Mouse (Mus musculus) olfactory bulb, adult 2 months (tissue): ENCODE measurements around the gene Ryk. TPM values are rescaled to one million over a fixed set of nuclear protein-coding genes. Genes with fewer than 3 reads are reported as not detected.

Experiments used
- H3K27ac ChIP-seq: fragments of 200-500 bp; 2 replicates; pipeline ENCODE4 v1.5.1; 2012; ENCODE audit warnings: low read depth, low read length; ENCODE audit not compliant: insufficient read depth
- H3K4me1 ChIP-seq: fragments of 200-500 bp; 2 replicates; pipeline ENCODE4 v1.6.1; 2012; ENCODE audit warnings: low read length; ENCODE audit not compliant: control insufficient read depth, insufficient read depth
- H3K4me3 ChIP-seq: fragments of 200-500 bp; 2 replicates; pipeline ENCODE4 v1.5.1; 2012; ENCODE audit warnings: mild to moderate bottlenecking, low read depth, low read length, moderate library complexity; ENCODE audit not compliant: insufficient read depth
- CTCF ChIP-seq: fragments of 200-500 bp; IDR thresholded peaks from 2 replicates; pipeline ENCODE4 v1.5.1; 2012; ENCODE audit warnings: low read depth, mild to moderate bottlenecking, low read length, moderate library complexity; ENCODE audit not compliant: insufficient read depth
- POLR2A ChIP-seq: fragments of 200-500 bp; IDR thresholded peaks from 2 replicates; pipeline ENCODE4 v1.6.1; 2012; ENCODE audit warnings: mild to moderate bottlenecking, low read depth, low read length, moderate library complexity; ENCODE audit not compliant: insufficient read depth
- WGBS: fragments of 180-500 bp; shearing (Covaris S2); methylation state at CpG from one replicate; pipeline ENCODE4 v1.1.7; 2018; 5-methylcytosine and 5-hydroxymethylcytosine counted together
- polyA plus RNA-seq: library from polyadenylated mRNA; stranded (reverse); fragments of >200 nt; gene quantifications from 2 replicates; pipeline ENCODE4 v1.2.4, GENCODE M21; 2012; ENCODE audit warnings: low replicate concordance; ENCODE audit not compliant: missing spikeins, insufficient read depth, insufficient read length

Gene Ryk
- polyA plus RNA-seq, 1 experiment: not detected

DNA sequence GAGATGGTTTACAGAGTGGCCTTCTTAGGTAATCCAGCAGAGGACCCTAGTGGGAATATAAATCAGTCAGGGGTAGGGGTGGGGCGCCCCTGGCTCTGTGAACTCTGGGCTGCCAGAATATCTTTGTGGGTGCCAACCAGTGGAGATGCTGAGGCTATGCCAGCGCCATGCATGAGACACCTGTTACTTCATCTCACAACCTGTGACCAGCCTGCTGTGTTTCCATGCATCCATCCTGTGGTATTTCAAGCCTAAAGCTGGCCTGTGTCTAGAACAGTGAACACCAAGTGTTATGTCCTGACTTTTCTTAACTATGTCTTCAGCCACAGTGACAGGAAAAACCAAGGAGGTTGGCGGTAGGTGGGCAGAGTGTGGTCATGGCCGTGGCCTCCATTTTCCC lies 3.2 kb upstream of the Ryk start:
- H3K27ac ChIP-seq: no peak overlapping the region
- TF ChIP-seq CTCF (no peak), POLR2A (no peak)
- no peak overlapping the region for H3K4me3 ChIP-seq
- WGBS: 96% methylated on average over 4 of the region's 4 CpGs
- no peaks in the 10 kb centered on the region; the same call in 1 of the 2 replicates for H3K4me1 ChIP-seq

- Histone ChIP-seq H3K27ac (peak overlapping the region; percentile 87), H3K4me1 (peaks cover 5% of the 10 kb centered on the region), H3K4me3 (peak overlapping the region; percentile 97)
- TF ChIP-seq CTCF (no peak), POLR2A (no peak)
- WGBS: 8% methylated on average over 10 of the region's 10 CpGs
Measured at GRCm38 (mm10) chr9:102834414-102834741, 339 bp upstream of the Ryk start.

- no peak for TF ChIP-seq CTCF
- no peak for TF ChIP-seq POLR2A
- peaks cover 19% of the 10 kb centered on the region for H3K4me1 ChIP-seq
- 27% methylated on average over 9 of the region's 9 CpGs for WGBS
- H3K4me3 ChIP-seq: no peak overlapping the region
- no peak overlapping the region for H3K27ac ChIP-seq
Measured at GRCm38 (mm10) chr9:102836279-102836678, 1.6 kb downstream of the Ryk start.

DNA sequence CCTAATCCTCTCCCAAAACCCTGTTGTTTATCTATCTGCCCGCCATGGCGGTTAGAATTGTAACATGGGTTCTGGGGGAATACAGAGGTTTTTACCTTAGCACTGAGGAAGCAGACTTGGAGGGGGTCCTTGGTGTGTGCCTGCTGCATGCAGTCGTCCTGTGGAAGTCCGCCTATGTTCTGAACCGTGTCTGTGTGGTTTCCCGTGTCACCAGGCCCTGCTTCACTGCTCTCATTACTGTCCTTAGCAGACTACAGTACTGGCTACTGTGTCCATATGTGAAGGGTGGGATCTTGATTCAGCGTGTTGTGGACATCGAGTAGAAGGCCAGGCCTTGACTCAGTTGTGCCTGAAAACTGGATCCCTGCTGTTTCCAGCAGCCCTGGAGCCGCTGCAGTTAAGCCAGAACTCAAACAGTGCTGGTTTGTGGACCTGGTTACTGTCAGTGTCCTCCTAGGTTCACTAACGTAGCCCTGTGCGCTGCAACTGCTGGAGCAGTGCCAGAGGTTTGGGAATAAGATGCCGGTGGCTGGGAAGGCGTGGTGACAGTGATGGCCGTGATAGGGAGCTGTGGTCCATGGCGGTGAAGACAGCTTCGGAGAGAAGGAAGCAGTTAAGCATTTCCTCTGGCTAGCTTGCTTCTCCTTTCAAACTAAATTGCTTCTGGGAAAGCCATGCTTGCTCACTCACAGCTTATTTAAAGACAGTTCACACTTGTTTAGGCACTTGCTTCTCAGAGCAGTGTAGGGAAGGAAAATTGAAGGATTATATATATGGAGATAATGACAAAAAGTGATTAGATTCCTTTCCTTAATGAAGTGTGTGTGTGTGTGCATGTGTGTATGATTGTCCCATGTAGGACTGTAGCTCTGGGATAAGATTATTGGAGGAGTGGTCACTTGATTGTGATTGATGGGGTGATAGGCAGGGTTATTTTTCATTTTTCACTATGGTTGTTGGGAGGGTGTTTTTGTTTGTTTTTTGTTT lies 6.4 kb downstream of the Ryk start:
- no peak for TF ChIP-seq CTCF
- no peak for TF ChIP-seq POLR2A
- peaks cover 39% of the 10 kb centered on the region for H3K4me1 ChIP-seq
- H3K27ac ChIP-seq: peak overlapping the region; percentile 52
- WGBS: 32% methylated on average over 16 of the region's 16 CpGs
- H3K4me3 ChIP-seq: no peak overlapping the region

DNA sequence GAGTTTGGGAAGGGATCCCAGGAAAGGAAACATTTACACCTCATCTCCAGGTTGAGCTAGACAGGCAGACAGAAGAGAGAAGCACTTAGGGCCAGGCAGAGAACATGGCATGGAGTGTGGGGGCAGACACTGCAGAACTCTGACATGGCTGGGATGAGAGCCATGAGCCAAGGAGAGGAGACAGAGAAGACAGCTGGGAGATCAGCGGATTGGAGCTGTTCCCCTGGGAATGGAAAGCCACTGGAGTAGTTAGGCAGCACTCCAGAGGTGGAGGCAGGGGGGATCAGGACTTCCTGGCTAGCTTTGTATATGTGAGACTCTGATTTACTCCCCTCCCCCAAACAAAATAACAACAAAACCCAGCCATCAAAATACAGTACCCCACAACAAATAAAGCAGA lies 7.1 kb downstream of the Ryk start:
- Histone ChIP-seq H3K4me1 (peaks cover 40% of the 10 kb centered on the region), H3K4me3 (no peak overlapping the region), H3K27ac (peak overlapping the region; percentile 56)
- 32% methylated on average over 1 of the region's 1 CpGs for WGBS
- TF ChIP-seq POLR2A (no peak), CTCF (no peak)

DNA sequence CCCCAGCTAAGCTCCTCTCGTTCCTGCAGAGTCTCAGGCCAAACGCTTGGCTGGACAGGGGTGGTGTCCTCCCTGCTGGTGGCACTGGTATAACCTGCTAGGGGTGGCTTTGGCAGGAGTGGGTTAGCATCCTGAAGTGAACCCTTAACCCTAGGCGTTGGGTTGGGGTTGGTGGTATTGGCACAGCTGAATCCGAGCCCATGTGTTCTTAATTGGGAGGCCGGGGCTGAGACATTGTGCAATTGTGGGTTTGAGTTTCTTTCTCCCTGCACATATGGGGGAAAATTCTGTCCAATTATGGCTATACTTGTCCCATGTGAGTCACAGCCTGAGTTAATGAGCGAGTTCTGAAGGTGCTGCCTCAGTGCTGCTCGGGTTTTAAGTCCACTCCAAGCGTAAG lies 7.8 kb downstream of the Ryk start:
- 20% methylated on average over 8 of the region's 8 CpGs for WGBS
- Histone ChIP-seq H3K4me3 (no peak overlapping the region), H3K27ac (peak overlapping the region; percentile 85), H3K4me1 (peaks cover 39% of the 10 kb centered on the region)
- no peak for TF ChIP-seq CTCF
- TF ChIP-seq POLR2A: no peak

DNA sequence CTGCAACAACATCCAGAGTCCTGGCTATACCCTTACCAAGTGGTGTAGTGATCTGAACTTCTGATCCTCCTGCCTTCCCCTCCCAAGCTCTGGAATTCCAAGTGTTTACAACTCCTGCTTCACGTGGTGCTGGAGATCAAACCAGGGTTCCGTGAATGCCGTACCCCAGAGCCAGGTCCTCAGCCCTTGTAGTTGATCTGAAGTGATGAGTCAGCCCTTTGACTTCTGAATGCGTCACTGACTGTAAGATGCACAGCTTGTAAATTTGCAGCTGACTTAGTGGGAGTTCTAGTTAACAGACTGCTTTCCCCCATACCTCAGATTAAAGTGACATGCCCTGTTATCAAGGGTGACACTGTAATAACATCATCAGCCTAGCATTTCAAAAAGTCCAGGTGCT lies 8.9 kb downstream of the Ryk start:
- peak overlapping the region; percentile 74 for H3K27ac ChIP-seq
- 26% methylated on average over 4 of the region's 4 CpGs for WGBS
- H3K4me1 ChIP-seq: peaks cover 39% of the 10 kb centered on the region

DNA sequence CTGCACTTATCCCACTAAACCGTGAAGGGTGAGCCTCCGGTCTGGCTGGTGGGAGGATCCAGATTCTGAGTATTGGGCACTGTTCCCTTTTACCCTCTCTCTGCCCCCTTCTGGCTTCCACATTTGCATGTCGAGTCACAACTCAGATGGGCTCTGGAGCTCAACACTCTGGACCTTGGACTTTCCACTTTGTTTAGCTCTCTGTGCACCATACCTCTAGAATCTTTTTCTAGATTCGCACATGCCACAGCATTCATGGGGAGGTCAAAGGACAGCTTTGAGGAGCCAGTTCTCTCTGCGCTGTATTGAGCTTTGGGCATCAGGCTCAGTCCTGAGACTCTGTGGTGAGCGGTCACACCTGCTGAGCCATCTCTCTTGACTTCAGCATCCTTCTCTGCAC lies 11.1 kb downstream of the Ryk start:
- no peak overlapping the region for H3K27ac ChIP-seq
- peaks cover 30% of the 10 kb centered on the region for H3K4me1 ChIP-seq
- 83% methylated on average over 6 of the region's 6 CpGs for WGBS
- H3K4me3 ChIP-seq: no peak overlapping the region
- TF ChIP-seq POLR2A (no peak), CTCF (no peak)

More for the DNA sequence above, 8.9 kb downstream of the Ryk start:
- TF ChIP-seq POLR2A (no peak), CTCF (no peak)
- H3K4me3 ChIP-seq: no peak overlapping the region

- H3K4me3 ChIP-seq: no peak overlapping the region
- 90% methylated on average over 5 of the region's 5 CpGs for WGBS
Measured at GRCm38 (mm10) chr9:102846348-102846747, 11.6 kb downstream of the Ryk start.

More at GRCm38 (mm10) chr9:102846348-102846747, 11.6 kb downstream of the Ryk start:
- Histone ChIP-seq H3K27ac (no peak overlapping the region), H3K4me1 (peaks cover 26% of the 10 kb centered on the region)
- no peak for TF ChIP-seq CTCF
- TF ChIP-seq POLR2A: no peak
